Mouse (Mus musculus): Measurements from ENCODE around the gene Fam186b. TPM values are rescaled to one million over a fixed set of nuclear protein-coding genes. Genes with fewer than 3 reads are reported as not detected.

The Fam186b gene
- polyA plus RNA-seq, 1 experiment: not detected

GRCm38 (mm10) chr15:99309549-99309948 lies 13.9 kb upstream of the Fam186b start:
- Histone ChIP-seq H3K4me3 (ENCODE audit: insufficient read depth, low read depth, low read length) (no peak overlapping the region), H3K4me1 (ENCODE audit: control insufficient read depth, insufficient read depth, insufficient read length, low read length) (peaks cover 8% of the 10 kb centered on the region), H3K27ac (replicated peaks; ENCODE audit: low read depth, low read length) (no peak overlapping the region)

- no peak overlapping the region for H3K4me3 ChIP-seq (ENCODE audit: insufficient read depth, low read depth, low read length)
- no peak overlapping the region for H3K27ac ChIP-seq (replicated peaks; ENCODE audit: low read depth, low read length)
- H3K4me1 ChIP-seq (ENCODE audit: control insufficient read depth, insufficient read depth, insufficient read length, low read length): no peaks in the 10 kb centered on the region
These were observed 11.8 kb upstream of the Fam186b start for GRCm38 (mm10) chr15:99307476-99307875.

- Histone ChIP-seq H3K4me3 (ENCODE audit: insufficient read depth, low read depth, low read length) (peak overlapping the region; percentile 82; the same call in 1 of the 2 replicates), H3K4me1 (ENCODE audit: control insufficient read depth, insufficient read depth, insufficient read length, low read length) (no peaks in the 10 kb centered on the region), H3K27ac (replicated peaks; ENCODE audit: low read depth, low read length) (no peak overlapping the region)
These were observed 525 bp upstream of the Fam186b start for GRCm38 (mm10) chr15:99296213-99296612.

- H3K27ac ChIP-seq (replicated peaks; ENCODE audit: low read depth, low read length): peak within 1 kb of the TSS; percentile 23
These were observed 794 bp downstream of the Fam186b start, which contains the start of gene Prpf40b for GRCm38 (mm10) chr15:99294813-99295374. TSS of gene Prpf40b (plus strand) at chr15:99295087.

GRCm38 (mm10) chr15:99294287-99294686 lies 1.4 kb downstream of the Fam186b start:
- H3K4me1 ChIP-seq (ENCODE audit: control insufficient read depth, insufficient read depth, insufficient read length, low read length): no peaks in the 10 kb centered on the region
- no peak overlapping the region for H3K27ac ChIP-seq (replicated peaks; ENCODE audit: low read depth, low read length)
- peak overlapping the region; percentile 82 for H3K4me3 ChIP-seq (ENCODE audit: insufficient read depth, low read depth, low read length)

More at GRCm38 (mm10) chr15:99294813-99295374, 794 bp downstream of the Fam186b start, which contains the start of gene Prpf40b:
- H3K4me1 ChIP-seq (ENCODE audit: control insufficient read depth, insufficient read depth, insufficient read length, low read length): no peaks in the 10 kb centered on the region
- peak within 1 kb of the TSS; percentile 82 for H3K4me3 ChIP-seq (ENCODE audit: insufficient read depth, low read depth, low read length)

- Histone ChIP-seq H3K4me1 (ENCODE audit: control insufficient read depth, insufficient read depth, insufficient read length, low read length) (no peaks in the 10 kb centered on the region), H3K27ac (replicated peaks; ENCODE audit: low read depth, low read length) (no peak overlapping the region), H3K4me3 (ENCODE audit: insufficient read depth, low read depth, low read length) (no peak overlapping the region)
These were observed 5.1 kb downstream of the Fam186b start for GRCm38 (mm10) chr15:99290586-99290985.

GRCm38 (mm10) chr15:99285189-99285535 lies 10.5 kb downstream of the Fam186b start:
- H3K4me1 ChIP-seq (ENCODE audit: control insufficient read depth, insufficient read depth, insufficient read length, low read length): no peaks in the 10 kb centered on the region
- H3K27ac ChIP-seq (replicated peaks; ENCODE audit: low read depth, low read length): no peak overlapping the region
- no peak overlapping the region for H3K4me3 ChIP-seq (ENCODE audit: insufficient read depth, low read depth, low read length)

GRCm38 (mm10) chr15:99284527-99285188 lies 11.0 kb downstream of the Fam186b start:
- Histone ChIP-seq H3K4me3 (ENCODE audit: insufficient read depth, low read depth, low read length) (no peak overlapping the region), H3K27ac (replicated peaks; ENCODE audit: low read depth, low read length) (no peak overlapping the region), H3K4me1 (ENCODE audit: control insufficient read depth, insufficient read depth, insufficient read length, low read length) (no peaks in the 10 kb centered on the region)

- H3K4me3 ChIP-seq (ENCODE audit: insufficient read depth, low read depth, low read length): no peak overlapping the region
- H3K27ac ChIP-seq (replicated peaks; ENCODE audit: low read depth, low read length): no peak overlapping the region
- no peaks in the 10 kb centered on the region for H3K4me1 ChIP-seq (ENCODE audit: control insufficient read depth, insufficient read depth, insufficient read length, low read length)
These were observed 12.2 kb downstream of the Fam186b start for GRCm38 (mm10) chr15:99283456-99283855.

GRCm38 (mm10) chr15:99278271-99278670 lies 17.4 kb downstream of the Fam186b start:
- H3K4me1 ChIP-seq (ENCODE audit: control insufficient read depth, insufficient read depth, insufficient read length, low read length): no peaks in the 10 kb centered on the region
- H3K27ac ChIP-seq (replicated peaks; ENCODE audit: low read depth, low read length): no peak overlapping the region
- no peak overlapping the region for H3K4me3 ChIP-seq (ENCODE audit: insufficient read depth, low read depth, low read length)

- Histone ChIP-seq H3K4me3 (ENCODE audit: insufficient read depth, low read depth, low read length) (no peak overlapping the region), H3K27ac (replicated peaks; ENCODE audit: low read depth, low read length) (no peak overlapping the region), H3K4me1 (ENCODE audit: control insufficient read depth, insufficient read depth, insufficient read length, low read length) (no peaks in the 10 kb centered on the region)
These were observed 19.6 kb downstream of the Fam186b start for GRCm38 (mm10) chr15:99276095-99276494.

- no peaks in the 10 kb centered on the region for H3K4me1 ChIP-seq (ENCODE audit: control insufficient read depth, insufficient read depth, insufficient read length, low read length)
- H3K27ac ChIP-seq (replicated peaks; ENCODE audit: low read depth, low read length): no peak overlapping the region
- no peak overlapping the region for H3K4me3 ChIP-seq (ENCODE audit: insufficient read depth, low read depth, low read length)
These were observed 30.0 kb downstream of the Fam186b start for GRCm38 (mm10) chr15:99265679-99266078.

GRCm38 (mm10) chr15:99264363-99264762 lies 31.3 kb downstream of the Fam186b start:
- H3K27ac ChIP-seq (replicated peaks; ENCODE audit: low read depth, low read length): no peak overlapping the region
- H3K4me1 ChIP-seq (ENCODE audit: control insufficient read depth, insufficient read depth, insufficient read length, low read length): peaks cover 3% of the 10 kb centered on the region; the same call in 1 of the 2 replicates

GRCm38 (mm10) chr15:99262702-99263101 lies 33.0 kb downstream of the Fam186b start:
- Histone ChIP-seq H3K4me1 (ENCODE audit: control insufficient read depth, insufficient read depth, insufficient read length, low read length) (peaks cover 3% of the 10 kb centered on the region; the same call in 1 of the 2 replicates), H3K4me3 (ENCODE audit: insufficient read depth, low read depth, low read length) (no peak overlapping the region), H3K27ac (replicated peaks; ENCODE audit: low read depth, low read length) (no peak overlapping the region)

More at GRCm38 (mm10) chr15:99264363-99264762, 31.3 kb downstream of the Fam186b start:
- no peak overlapping the region for H3K4me3 ChIP-seq (ENCODE audit: insufficient read depth, low read depth, low read length)

- Histone ChIP-seq H3K27ac (replicated peaks; ENCODE audit: low read depth, low read length) (no peak overlapping the region), H3K4me1 (ENCODE audit: control insufficient read depth, insufficient read depth, insufficient read length, low read length) (peaks cover 3% of the 10 kb centered on the region; the same call in 1 of the 2 replicates), H3K4me3 (ENCODE audit: insufficient read depth, low read depth, low read length) (peak overlapping the region; percentile 47)
These were observed 35.9 kb downstream of the Fam186b start for GRCm38 (mm10) chr15:99259730-99260252.

Data from brown adipose tissue, adult 24 weeks (tissue).